Mouse (Mus musculus) heart, postnatal 4 days (tissue): ENCODE measurements at regions not wholly inside any gene's neighbourhood (a gene's known extent, or its start where the extent isn't known, plus 50 kb on each side); places are given as distances from the start of the nearest gene placed in this dataset.

Experiments
- DNase-seq: peaks from one replicate; pipeline ENCODE4 v3.0.0; 2021

- no peak for DNase-seq
These were observed 179.9 kb downstream of the Fgf10 start for GRCm38 (mm10) chr13:118849541-118849940.

DNA sequence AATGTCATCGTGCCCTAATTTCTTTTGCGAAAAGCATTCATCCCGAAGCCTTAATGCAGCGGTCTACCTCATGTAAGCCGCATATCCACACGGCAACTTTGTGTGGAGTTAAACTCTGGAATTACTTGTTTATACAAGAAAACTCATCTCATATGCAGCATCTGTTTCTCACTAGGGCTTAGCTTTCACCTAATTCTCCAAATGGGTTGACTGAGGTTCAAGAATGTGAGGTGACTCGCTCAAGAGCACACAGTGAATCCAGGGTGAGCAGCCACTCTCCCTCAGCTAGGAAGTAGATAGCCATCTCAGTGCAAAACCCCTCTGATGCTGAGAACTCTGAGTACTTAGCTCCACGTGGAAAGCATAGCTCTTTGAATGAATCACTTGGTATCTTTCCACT lies 181.1 kb downstream of the Fgf10 start:
- no peak for DNase-seq

DNA sequence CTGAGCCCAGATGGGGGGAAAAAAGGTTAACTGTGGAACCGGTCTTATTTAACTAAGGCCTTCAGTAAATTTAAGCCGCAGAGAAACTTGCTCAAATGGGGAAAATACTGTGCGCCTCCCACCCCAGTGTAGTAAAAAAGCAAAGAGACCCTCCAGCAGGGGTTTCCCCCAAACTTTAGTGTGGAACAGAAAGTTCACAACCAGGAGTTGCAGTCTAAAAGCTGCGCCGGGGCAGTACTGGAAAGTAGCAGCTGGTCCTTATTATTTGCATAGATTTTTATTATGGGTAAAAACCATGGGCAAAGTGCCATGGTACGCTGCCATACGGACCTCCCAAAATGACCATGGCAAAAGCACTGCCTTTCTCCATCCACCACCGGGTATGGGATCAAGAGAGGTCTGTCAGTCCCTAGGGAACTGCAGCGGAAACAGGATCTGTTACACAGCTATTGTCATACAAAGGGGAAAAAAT lies 216.8 kb downstream of the Fgf10 start:
- DNase-seq, result no peak

GRCm38 (mm10) chr13:118895079-118895478 lies 225.5 kb downstream of the Fgf10 start:
- DNase-seq, result no peak

DNA sequence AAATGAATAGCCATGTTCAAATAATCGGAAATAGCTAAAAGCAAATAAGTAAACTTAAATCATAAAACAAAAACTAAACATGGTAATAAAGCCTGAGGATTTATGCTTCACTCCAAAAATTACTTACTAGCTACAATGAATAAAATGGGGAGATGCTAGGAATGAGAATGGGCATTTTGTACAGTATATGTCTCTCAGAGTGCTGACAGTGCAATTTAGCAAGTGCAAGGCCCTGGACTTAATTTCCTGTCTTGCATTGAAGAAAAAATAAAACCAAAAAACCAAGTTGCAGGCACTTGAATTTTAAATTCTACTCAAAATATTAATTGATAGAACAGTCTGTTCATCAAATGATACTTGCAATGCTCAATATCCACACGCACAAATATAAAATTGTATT lies 232.4 kb downstream of the Fgf10 start:
- no peak for DNase-seq

GRCm38 (mm10) chr13:118910351-118910750 lies 240.8 kb downstream of the Fgf10 start:
- no peak for DNase-seq

GRCm38 (mm10) chr13:118940786-118941185 lies 271.2 kb downstream of the Fgf10 start:
- DNase-seq, result no peak

DNA sequence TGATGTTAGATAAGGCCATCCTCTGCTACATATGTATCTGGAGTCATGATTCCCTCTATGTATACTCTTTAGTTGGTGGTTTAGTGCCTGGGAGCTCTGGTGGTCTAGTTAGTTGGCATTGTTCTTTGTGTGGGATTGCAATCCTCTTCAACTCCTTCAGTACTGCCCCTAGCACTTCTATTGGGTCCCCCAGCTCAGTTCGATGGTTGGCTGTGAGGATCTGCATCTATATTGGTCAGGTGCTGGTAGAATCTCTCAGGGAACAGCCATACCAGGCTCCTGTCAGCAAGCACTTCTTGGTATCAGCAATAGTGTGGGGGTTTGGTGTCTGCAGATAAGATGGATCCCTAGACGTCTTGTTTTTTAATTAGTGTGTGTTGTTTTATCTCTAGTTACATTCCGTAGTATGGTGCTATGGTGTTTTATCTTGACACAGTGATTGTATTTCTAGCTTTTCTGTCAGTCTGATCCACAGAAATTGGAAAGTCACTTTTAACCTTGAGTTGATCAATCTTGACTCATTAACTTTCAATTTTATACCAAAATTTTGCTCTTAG lies 296.6 kb downstream of the Fgf10 start:
- no peak for DNase-seq

DNA sequence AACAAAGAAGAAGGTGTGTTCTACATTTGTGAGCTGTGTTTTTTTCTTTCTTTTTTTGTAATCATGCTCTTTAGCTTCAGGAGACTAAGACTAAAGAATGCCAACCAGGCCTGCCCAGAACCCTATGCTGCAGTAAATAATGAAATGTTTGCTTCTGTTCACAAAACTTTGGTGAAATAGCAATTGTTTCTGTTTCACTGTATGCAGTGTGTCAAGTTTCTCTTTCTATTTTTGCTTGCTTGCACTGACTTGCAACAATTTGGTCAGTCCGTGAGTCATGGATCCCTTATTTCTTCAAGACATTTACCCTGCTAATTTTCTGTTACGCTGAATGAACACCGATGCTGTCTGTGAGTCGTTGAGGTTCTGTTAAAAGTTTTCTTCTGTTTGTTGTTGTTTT lies 298.1 kb downstream of the Fgf10 start:
- no peak for DNase-seq

- no peak for DNase-seq
These were observed 305.4 kb downstream of the Fgf10 start for GRCm38 (mm10) chr13:118975008-118975407.

- DNase-seq, result no peak
These were observed 305.9 kb downstream of the Fgf10 start for GRCm38 (mm10) chr13:118975519-118975918.

DNA sequence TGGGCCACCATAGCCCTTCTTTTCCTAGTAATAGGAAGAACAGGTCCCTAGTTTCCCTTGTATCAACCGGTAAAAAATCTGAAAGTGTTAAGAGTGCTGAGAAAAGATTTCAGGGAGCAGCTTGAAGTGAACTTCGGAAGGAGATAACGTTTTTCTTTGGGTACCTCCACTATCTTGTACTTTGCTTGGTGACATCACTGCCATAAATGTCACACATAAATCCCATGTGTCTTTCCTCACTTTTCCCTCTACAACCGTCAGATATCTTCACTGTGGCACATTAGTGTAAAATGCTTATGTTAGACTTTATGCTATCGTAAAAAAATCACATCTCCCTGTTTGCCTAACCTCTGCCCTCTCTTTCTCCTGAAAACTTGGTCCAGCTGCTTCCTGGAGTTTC lies 309.9 kb downstream of the Fgf10 start:
- DNase-seq, result no peak

- no peak for DNase-seq
These were observed 311.7 kb downstream of the Fgf10 start for GRCm38 (mm10) chr13:118981196-118981810.

- no peak for DNase-seq
These were observed 315.7 kb downstream of the Fgf10 start for GRCm38 (mm10) chr13:118985285-118985684.

- no peak for DNase-seq
These were observed 355.8 kb downstream of the Fgf10 start for GRCm38 (mm10) chr13:119025305-119025975.

DNA sequence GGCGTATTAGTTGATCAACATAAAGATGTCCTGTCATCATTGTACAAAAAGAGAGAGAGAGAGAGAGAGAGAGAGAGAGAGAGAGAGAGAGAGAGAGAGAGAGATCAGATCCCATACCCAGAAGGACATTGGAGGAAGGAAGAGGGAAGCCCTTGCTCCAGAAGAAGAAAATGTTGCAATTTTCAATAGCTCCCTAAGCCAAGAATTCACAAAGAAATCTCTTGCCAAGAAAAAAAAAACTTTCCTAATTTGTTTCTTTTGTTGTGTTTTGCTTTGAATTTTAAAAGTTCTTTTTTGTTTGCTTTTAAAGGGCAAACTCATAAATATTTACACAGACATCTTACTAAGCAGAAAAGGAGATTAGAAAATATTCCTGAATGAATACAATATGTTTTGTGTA lies 370.0 kb downstream of the Fgf10 start:
- no peak for DNase-seq

DNA sequence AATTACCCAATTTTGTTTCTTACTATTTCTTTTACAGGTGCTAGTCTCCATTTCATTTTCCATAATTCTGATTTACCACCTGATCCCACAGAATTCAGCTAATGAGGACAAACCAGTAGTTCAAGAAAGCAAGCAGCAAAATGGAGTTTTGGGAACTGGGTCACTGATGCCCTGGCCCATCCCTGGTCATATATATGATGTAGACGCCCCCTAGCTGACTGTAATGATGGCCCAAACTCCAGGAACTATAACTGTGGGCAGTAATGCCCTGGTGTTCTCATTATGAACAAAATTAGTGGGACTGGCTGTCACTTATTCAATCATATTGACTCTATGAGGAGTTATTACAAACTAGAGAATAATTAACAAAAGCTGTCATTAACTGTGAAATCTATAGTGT lies 375.5 kb downstream of the Fgf10 start:
- DNase-seq, result no peak

DNA sequence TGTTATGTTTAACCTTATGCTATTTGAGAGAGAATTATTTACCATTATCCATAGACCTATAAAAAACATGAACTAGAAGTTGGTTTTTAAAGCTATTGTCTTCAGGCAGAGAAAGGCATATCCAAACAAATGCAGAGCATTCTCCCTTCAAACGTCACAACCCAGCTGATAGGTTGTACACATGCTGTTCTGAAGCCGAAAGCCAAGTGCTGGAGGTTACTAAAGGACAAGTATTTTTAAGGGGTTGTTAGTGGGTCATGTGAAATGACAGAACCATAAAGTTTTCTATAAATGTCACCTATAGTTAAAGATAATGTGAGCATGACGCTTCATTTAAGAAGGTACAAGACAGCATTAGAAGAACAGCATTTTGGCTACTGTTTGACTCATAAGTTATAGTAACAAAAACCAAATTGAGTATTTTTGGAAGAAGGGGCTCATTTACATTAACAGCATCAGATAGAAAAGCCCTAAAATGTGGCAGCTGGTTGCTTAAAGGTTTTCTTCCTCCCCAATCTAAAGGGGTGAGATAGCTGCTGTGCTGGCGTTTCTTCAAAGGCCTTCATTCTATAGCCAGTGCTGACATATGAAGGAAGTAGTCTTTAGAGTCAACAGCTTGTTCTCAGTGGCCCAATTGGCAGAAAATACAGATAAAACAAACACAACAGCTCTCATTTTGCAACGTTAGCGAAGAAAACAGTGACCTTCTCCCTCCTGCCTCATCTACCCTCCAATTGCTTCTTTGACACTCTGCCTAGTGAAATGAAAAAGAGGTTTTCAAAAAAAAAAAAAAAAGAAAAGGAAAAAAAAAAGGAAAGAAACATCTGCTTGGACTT lies 359.4 kb upstream of the Paip1 start:
- DNase-seq, result no peak

DNA sequence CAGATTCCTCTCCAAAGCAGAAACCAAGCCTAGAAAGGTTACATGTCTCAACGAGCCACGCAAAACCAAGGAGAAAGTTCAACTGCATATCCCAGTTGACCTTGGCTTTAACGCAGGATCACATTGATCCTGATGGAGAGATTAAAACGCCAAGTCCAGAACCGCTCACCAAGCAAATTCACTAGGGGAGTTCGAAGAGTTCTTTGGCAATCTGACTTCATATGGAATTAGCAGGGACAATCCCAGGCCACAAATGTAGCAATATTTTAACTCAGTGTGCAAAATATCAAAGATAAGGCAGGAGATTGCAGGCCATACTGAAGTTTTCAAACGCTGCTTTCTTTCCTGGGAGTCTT lies 358.8 kb upstream of the Paip1 start:
- DNase-seq, result no peak

DNA sequence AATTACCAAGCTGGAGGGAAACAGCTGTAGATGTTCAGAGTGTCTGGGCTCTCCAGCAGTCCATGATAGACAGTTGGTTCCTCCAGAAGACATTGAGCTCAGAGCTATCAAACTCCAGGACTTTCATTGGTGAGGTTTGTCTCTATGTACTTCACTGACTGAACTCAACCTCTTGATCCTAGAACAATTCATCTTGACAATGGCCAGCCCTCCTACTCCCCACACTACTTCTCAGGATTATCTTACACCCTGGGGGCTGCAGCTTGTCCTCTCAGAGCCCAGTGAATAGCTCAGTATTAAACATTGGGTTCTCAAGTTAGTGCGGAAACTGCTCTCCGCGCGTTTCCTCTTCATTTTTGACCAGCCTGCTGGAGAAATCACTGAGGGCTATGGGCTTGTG lies 349.2 kb upstream of the Paip1 start:
- no peak for DNase-seq

DNA sequence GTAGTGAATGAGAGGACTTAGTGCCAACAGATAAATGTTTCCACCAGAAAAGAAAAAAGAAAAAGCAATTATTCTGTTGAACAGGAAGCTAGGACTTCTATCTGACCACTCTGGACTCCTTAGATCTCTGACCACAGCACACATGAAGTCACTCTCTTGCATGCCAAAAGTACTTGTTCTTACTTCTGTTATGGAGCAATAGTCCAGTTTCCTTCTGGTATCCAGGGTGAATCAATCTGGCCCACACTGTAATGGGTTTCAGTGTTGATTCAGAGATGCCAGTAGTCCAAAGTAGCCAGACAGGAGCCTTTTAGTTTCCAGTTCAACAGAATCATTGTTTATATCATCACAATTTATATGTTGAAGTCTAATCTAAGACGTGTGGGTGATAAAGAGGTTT lies 346.7 kb upstream of the Paip1 start:
- DNase-seq, result no peak

GRCm38 (mm10) chr13:119117906-119118305 lies 310.5 kb upstream of the Paip1 start:
- DNase-seq, result no peak

- DNase-seq, result no peak
These were observed 310.0 kb upstream of the Paip1 start for GRCm38 (mm10) chr13:119118382-119118781.
